Mouse (Mus musculus): ENCODE results near the gene Crhr1. TPM values are rescaled to one million over a fixed set of nuclear protein-coding genes. Genes with fewer than 3 reads are reported as not detected.

The Crhr1 gene
- polyA plus RNA-seq, 1 experiment from 2014 or later: 7.6 TPM

DNA sequence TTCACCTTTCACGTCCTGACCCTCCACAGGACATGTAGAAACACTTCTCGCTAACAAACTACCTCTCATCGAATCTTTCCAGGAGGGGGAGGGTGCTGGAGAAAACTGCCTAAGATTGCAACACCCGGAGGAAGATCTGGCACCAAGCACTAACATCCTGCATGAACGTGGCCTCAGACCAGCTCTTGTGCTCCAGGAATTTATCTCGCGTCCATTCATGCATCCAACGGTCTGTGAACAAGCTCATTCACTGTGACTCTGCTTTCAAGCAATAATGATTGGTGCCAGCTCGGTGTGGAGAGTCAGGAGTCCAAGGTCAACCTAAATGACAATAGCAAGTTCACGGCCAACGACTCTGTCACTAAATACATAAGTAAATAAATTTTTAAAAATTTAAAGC is 20.8 kb upstream of the Crhr1 start:
- Histone ChIP-seq H3K36me3 (no peaks in the 10 kb centered on the region), H3K27me3 (no peaks in the 10 kb centered on the region), H3K4me1 (replicated peaks) (peaks cover 6% of the 10 kb centered on the region), H3K9me3 (no peaks in the 10 kb centered on the region), H3K27ac (replicated peaks) (no peak overlapping the region), H3K4me2 (no peak overlapping the region), H3K9ac (no peak overlapping the region), H3K4me3 (no peak overlapping the region)
- no peak for ATAC-seq (ENCODE audit: low FRiP score, low read depth)
- WGBS: 67% methylated on average over 11 of the region's 11 CpGs

DNA sequence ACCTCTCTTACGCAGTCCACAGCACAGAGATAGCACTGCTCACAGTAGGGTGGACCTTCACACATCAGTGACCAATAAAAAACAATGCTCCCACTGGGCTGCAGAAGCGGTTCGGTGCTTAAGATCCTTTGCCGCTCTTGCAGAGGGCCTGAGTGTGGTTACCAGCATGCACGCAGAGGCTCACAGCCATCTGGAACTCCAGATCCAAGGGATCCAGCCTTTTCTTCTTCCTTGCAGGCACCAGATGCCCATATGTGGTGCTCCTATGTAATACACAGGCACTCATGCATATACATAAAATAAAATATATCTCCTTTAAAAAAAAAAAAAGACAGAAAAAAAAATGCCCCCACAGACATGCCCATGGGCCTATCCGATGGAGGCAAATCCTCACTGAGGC is 19.0 kb upstream of the Crhr1 start:
- no peak for ATAC-seq (ENCODE audit: low FRiP score, low read depth)
- no peak overlapping the region for H3K4me2 ChIP-seq
- H3K27me3 ChIP-seq: no peaks in the 10 kb centered on the region
- no peaks in the 10 kb centered on the region for H3K4me1 ChIP-seq (replicated peaks)
- no peak overlapping the region for H3K9ac ChIP-seq
- WGBS: 57% methylated on average over 6 of the region's 6 CpGs
- H3K9me3 ChIP-seq: no peaks in the 10 kb centered on the region
- H3K4me3 ChIP-seq: no peak overlapping the region
- no peak overlapping the region for H3K27ac ChIP-seq (replicated peaks)
- H3K36me3 ChIP-seq: no peaks in the 10 kb centered on the region

GRCm38 (mm10) chr11:104114690-104115089 is 18.0 kb upstream of the Crhr1 start:
- WGBS: 11% methylated on average over 7 of the region's 7 CpGs
- H3K4me2 ChIP-seq: no peak overlapping the region
- no peak overlapping the region for H3K27ac ChIP-seq (replicated peaks)
- H3K4me3 ChIP-seq: no peak overlapping the region
- no peak overlapping the region for H3K9ac ChIP-seq
- no peaks in the 10 kb centered on the region for H3K27me3 ChIP-seq
- H3K4me1 ChIP-seq (replicated peaks): no peaks in the 10 kb centered on the region
- H3K36me3 ChIP-seq: no peaks in the 10 kb centered on the region
- ATAC-seq (ENCODE audit: low FRiP score, low read depth): peak; percentile 65; the same call in 1 of the 2 replicates
- no peaks in the 10 kb centered on the region for H3K9me3 ChIP-seq

- Histone ChIP-seq H3K27ac (replicated peaks) (no peak overlapping the region), H3K27me3 (no peaks in the 10 kb centered on the region), H3K4me1 (replicated peaks) (no peaks in the 10 kb centered on the region), H3K9me3 (no peaks in the 10 kb centered on the region), H3K9ac (no peak overlapping the region), H3K4me2 (no peak overlapping the region), H3K4me3 (no peak overlapping the region), H3K36me3 (no peaks in the 10 kb centered on the region)
- WGBS: 67% methylated on average over 4 of the region's 4 CpGs
- no peak for ATAC-seq (ENCODE audit: low FRiP score, low read depth)
Observed at GRCm38 (mm10) chr11:104118356-104118755, 14.3 kb upstream of the Crhr1 start.

DNA sequence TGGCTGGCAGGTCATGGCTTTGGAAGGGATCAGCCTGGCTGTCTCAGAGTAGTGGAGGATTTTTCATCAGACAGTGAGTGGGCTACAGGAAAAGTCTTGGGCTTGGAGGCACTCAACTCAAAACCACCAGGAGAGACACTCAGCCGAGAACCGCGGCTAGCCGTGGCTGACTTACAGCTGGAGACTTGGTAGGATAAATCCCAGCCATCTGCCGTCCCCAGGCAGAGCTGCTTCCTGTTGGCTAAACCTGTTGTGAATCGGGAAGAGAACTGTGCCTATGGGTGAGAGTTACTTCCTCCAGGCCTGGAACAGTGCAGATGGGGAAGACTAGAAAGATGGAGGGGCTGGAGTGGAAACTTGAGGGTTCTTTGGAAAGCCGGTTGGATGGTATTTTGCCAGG is 9.7 kb upstream of the Crhr1 start:
- no peak for ATAC-seq (ENCODE audit: low FRiP score, low read depth)
- no peaks in the 10 kb centered on the region for H3K27me3 ChIP-seq
- H3K4me2 ChIP-seq: no peak overlapping the region
- H3K36me3 ChIP-seq: no peaks in the 10 kb centered on the region
- 0 out of 2 replicates have a peak, but pooled peaks cover 3% of the 10 kb centered on the region for H3K4me1 ChIP-seq (replicated peaks)
- WGBS: 76% methylated on average over 7 of the region's 7 CpGs
- H3K27ac ChIP-seq (replicated peaks): no peak overlapping the region
- H3K9ac ChIP-seq: no peak overlapping the region
- H3K4me3 ChIP-seq: no peak overlapping the region
- H3K9me3 ChIP-seq: no peaks in the 10 kb centered on the region

DNA sequence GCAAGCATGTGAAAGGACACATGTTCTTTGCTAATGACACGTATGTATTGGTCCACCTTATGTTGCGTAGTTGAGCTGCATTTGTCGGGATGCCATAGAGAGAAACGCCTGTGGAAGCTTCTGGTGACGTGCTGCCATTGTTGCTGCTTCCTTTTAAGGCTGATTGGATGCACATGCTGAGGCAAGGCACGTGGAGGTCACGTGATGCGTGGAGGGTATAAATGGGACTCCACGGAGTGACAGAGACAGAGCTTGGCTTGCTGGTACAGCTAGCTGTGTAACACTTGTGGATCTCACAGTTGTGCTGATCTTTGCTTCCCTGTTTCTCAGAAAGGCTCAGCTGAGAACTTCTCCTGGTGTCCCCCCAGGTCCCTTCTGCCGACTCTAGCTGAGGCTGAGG is 9.2 kb upstream of the Crhr1 start:
- Histone ChIP-seq H3K27me3 (no peaks in the 10 kb centered on the region), H3K9ac (no peak overlapping the region), H3K4me1 (replicated peaks) (0 out of 2 replicates have a peak, but pooled peaks cover 3% of the 10 kb centered on the region), H3K4me3 (no peak overlapping the region), H3K36me3 (no peaks in the 10 kb centered on the region), H3K27ac (replicated peaks) (no peak overlapping the region), H3K9me3 (no peaks in the 10 kb centered on the region), H3K4me2 (no peak overlapping the region)
- no peak for ATAC-seq (ENCODE audit: low FRiP score, low read depth)
- WGBS: 82% methylated on average over 10 of the region's 10 CpGs

- Histone ChIP-seq H3K36me3 (no peaks in the 10 kb centered on the region), H3K4me2 (no peak overlapping the region), H3K9ac (no peak overlapping the region), H3K27me3 (no peaks in the 10 kb centered on the region), H3K9me3 (no peaks in the 10 kb centered on the region), H3K4me1 (replicated peaks) (0 out of 2 replicates have a peak, but pooled peaks cover 3% of the 10 kb centered on the region), H3K4me3 (no peak overlapping the region), H3K27ac (replicated peaks) (no peak overlapping the region)
- peak; percentile 65 for ATAC-seq (ENCODE audit: low FRiP score, low read depth)
- WGBS: 60% methylated on average over 3 of the region's 3 CpGs
Observed at GRCm38 (mm10) chr11:104124582-104124981, 8.1 kb upstream of the Crhr1 start.

- Histone ChIP-seq H3K4me3 (no peak overlapping the region), H3K36me3 (no peaks in the 10 kb centered on the region), H3K9me3 (no peaks in the 10 kb centered on the region), H3K4me1 (replicated peaks) (peaks cover 39% of the 10 kb centered on the region), H3K4me2 (no peak overlapping the region), H3K27ac (replicated peaks) (no peak overlapping the region), H3K9ac (no peak overlapping the region), H3K27me3 (peaks cover 2% of the 10 kb centered on the region; the same call in 1 of the 2 replicates)
- WGBS: 65% methylated on average over 5 of the region's 5 CpGs
- no peak for ATAC-seq (ENCODE audit: low FRiP score, low read depth)
Observed at GRCm38 (mm10) chr11:104129466-104129865, 3.2 kb upstream of the Crhr1 start.

DNA sequence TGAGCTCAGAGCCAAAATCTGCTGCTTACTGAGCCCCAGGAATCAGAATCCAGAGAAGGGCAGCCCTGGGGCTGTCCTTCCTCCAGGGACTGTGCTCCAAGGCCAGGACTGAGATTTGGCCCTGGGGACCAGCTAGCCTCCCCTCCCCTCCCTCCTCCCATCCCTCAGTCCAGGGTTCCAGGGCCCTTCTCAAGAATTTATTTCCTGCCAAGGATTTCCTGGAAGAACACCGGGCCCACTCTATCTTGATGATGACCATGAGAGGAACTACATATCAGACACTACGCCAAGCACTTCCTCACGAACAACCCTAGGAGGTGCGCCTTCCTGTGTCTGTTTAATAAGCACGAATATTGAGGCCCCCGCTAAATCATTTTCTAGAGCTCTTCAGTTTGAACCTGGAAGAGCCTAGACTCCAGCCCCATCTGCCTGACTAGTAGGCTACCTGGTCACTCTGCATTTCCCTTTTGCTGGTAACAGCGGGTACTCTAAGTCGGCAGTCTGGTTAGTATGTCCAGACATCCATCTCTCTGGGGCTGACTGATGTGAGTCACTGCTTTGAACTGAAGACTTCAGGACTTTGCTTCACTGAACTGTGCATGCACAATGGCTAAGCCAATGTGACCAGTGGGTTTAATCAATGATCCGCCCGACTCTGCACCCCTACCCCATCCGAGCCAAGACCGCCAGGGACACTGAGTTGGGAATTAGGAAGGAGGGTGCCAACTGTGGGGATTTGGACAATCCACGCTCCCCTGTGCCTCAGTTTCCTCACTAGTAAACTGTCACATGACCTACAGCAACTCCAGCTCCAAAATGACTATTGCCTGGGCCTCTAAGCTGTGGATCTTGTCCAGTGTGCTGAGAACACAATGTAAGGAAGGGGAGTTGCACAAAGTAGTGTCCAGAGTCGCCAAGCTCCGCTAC is 1.7 kb upstream of the Crhr1 start:
- no peak overlapping the region for H3K4me3 ChIP-seq
- H3K4me2 ChIP-seq: peak overlapping the region; percentile 89; the same call in 1 of the 2 replicates

DNA sequence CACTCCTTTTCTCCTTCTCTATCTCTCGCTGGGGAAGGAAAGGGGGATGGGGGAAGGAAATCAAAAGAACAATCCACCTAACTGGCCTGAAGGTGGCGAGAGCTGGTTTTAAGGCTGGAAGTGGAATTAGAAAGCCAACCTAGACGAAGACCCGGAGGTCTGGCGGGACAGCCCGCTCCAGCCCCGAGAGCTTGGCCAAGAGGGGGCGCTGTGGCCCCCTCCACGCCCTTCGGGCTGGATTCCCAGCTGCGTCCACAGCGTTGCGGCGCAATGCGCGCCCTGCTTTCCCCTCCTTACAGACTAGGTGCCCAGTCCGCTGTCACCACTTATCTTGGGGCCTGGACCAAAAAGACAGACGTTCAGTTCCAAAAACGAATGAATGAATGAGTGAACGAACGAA is 899 bp upstream of the Crhr1 start:
- WGBS: 2% methylated on average over 21 of the region's 21 CpGs
- peak overlapping the region; percentile 89 for H3K4me2 ChIP-seq
- peaks cover 22% of the 10 kb centered on the region for H3K27me3 ChIP-seq
- H3K9me3 ChIP-seq: no peaks in the 10 kb centered on the region
- ATAC-seq (ENCODE audit: low FRiP score, low read depth): peak; percentile 16; the same call in 1 of the 2 replicates
- H3K36me3 ChIP-seq: no peaks in the 10 kb centered on the region
- H3K4me1 ChIP-seq (replicated peaks): peaks cover 40% of the 10 kb centered on the region
- H3K4me3 ChIP-seq: peak overlapping the region; percentile 65
- H3K27ac ChIP-seq (replicated peaks): no peak overlapping the region
- peak overlapping the region; percentile 81; the same call in 1 of the 2 replicates for H3K9ac ChIP-seq

More for the DNA sequence above, 1.7 kb upstream of the Crhr1 start:
- WGBS: 73% methylated on average over 15 of the region's 15 CpGs
- Histone ChIP-seq H3K9ac (no peak overlapping the region), H3K9me3 (no peaks in the 10 kb centered on the region), H3K27ac (replicated peaks) (no peak overlapping the region), H3K36me3 (no peaks in the 10 kb centered on the region), H3K4me1 (replicated peaks) (peaks cover 40% of the 10 kb centered on the region), H3K27me3 (peaks cover 16% of the 10 kb centered on the region)
- no peak; the same call in 1 of the 2 replicates for ATAC-seq (ENCODE audit: low FRiP score, low read depth)

- peaks cover 40% of the 10 kb centered on the region for H3K4me1 ChIP-seq (replicated peaks)
- ATAC-seq (ENCODE audit: low FRiP score, low read depth): no peak
- H3K27me3 ChIP-seq: peaks cover 22% of the 10 kb centered on the region
- no peaks in the 10 kb centered on the region for H3K36me3 ChIP-seq
- peak overlapping the region; percentile 77; the same call in 1 of the 2 replicates for H3K27ac ChIP-seq (replicated peaks)
- peak overlapping the region; percentile 65 for H3K4me3 ChIP-seq
- peak overlapping the region; percentile 81 for H3K9ac ChIP-seq
- WGBS: under 1% methylated on average over 47 of the region's 47 CpGs
- no peaks in the 10 kb centered on the region for H3K9me3 ChIP-seq
- peak overlapping the region; percentile 89 for H3K4me2 ChIP-seq
Observed at GRCm38 (mm10) chr11:104133442-104133983, 858 bp downstream of the Crhr1 start.

GRCm38 (mm10) chr11:104138976-104139375 is 6.3 kb downstream of the Crhr1 start:
- 66% methylated on average over 3 of the region's 3 CpGs for WGBS
- peaks cover 22% of the 10 kb centered on the region for H3K27me3 ChIP-seq
- no peak overlapping the region for H3K27ac ChIP-seq (replicated peaks)
- H3K36me3 ChIP-seq: no peaks in the 10 kb centered on the region
- H3K4me1 ChIP-seq (replicated peaks): peaks cover 9% of the 10 kb centered on the region; the same call in 1 of the 2 replicates
- H3K9me3 ChIP-seq: no peaks in the 10 kb centered on the region
- ATAC-seq (ENCODE audit: low FRiP score, low read depth): no peak
- no peak overlapping the region for H3K9ac ChIP-seq
- H3K4me3 ChIP-seq: no peak overlapping the region
- H3K4me2 ChIP-seq: no peak overlapping the region
